Mouse (Mus musculus): ENCODE data around the gene Hemk1.

Gene Hemk1

DNA sequence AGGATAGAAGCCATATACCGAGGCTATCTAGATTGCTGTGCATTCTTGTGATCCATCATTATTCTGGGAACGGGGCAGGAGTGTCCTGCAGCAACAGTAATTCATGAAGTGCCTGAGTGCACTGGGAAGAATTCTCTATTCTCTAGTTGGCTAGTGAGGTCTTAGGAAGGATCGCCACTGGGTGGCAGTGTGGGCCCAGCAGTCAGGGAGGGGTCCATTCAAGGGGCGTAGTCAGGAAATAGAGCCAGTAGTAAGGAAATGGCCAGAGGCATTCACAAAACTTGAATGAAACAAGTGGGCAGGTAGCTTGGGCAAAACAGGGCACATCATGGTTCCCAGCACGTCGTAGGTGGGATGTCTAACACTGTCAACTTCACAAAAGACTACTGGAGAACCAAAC lies 43.9 kb downstream of the Hemk1 start:
- no peak for DNase-seq

GRCm38 (mm10) chr9:107290897-107291296 lies 47.3 kb downstream of the Hemk1 start:
- DNase-seq: peak; percentile 80

DNA sequence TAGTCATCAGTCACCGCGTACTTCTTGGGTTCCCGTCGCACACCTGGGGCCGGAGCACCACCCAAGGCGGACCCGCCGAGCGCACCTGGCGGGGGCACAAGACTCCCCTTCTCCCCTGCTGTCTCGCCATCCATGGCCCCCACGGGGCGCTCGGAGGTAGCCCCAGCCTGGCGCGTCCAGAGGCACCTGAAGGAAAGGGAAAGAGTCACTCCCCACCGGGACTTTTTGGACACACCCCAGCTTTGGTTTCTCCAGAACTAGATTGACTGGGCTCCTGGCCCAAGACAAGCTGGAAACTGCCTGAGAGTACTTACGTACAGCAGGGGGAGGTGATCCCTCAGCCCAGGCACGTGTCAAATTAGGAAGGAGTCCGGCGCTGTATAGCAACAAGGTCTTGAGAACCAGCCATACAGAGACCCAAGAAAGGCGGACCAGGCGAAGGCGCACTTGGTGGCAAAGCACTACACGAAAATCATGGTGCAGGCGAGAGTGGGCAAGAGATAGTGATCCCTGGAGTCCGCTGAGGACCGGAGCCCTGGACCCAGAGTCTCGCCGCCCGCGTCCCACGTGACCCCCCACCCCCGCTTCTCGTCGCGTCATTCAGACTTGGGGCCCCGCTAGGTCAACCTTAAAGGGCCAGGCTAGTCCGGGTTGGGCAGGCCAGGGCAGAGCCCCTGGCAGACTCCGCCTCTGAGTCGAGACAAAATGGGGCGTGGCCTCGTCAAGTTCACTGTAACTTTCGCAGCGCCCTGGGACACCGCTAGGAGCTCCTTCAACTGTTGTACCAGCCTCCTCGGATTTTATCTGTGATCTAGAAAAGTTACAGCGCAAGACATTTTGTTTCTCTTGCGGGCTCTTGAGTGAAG lies 48.7 kb downstream of the Hemk1 start, which contains the start of gene Mapkapk3:
Gene Mapkapk3, minus strand, starts transcription at position 667 of the 866 bp plus-strand sequence.
- DNase-seq: peak; percentile 70

DNA sequence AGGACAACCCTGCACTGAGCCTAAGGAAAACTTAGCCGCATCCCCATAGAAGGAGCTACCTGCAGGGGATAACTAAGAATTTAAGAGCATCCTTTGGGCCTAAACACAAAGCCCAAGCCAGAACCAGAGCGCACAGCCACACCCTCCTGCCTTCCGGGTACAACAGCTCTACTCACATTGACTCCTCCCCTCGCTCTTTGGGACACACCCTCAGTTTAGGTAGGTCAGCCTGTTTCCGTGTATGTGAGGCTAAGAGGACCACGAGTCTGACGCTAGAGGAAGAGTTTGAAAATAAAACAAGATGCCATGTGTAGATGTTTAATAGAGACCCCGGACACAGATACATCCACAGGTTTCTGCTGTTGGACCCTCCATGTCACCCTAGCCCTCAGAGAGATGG lies 49.4 kb downstream of the Hemk1 start:
- DNase-seq: no peak

DNA sequence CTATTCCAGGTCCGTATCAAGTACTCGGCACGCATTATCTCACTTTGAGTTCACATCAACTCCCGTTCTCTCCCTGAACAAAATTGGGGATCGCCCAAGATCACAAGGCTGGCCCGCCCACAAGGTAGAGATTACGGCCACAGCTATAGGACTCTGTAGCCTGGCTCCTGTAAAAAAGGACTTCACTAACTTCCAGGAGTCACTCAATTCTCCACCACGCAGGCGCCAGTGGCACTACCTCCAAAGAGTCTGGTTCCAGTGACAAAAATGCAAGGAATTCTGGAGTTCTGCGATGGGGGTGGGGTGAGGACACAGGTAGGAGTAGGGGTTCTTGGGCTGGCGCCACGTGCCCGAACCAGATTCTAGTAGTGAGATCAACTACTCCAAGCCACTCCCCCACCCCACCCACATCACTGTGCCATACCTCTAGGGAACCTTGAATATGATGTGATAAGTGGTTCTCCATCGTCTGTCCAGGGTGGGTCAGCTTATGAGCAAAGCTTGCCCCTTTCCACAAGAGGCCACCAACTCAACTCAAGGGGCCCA lies 50.0 kb downstream of the Hemk1 start:
- no peak for DNase-seq

DNA sequence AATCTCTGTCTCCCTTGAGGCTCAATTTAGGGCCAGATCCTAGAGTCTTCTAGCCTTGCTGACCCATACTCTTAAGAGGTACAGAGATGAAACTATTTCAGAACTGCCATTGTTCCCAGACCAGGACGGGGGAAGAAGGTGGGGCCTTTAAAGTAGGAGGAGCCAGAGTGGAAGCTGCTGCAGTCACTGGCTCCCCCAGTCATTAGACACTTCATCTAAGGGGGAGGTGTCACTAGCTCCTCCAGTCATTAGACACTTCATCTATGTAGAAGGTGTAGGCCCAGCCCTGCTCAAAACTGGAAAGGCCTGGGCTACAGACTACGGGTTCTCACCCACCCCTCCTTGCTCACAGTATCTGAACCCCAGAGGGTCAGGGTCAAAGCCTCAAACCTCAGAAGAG lies 50.9 kb downstream of the Hemk1 start:
- no peak for DNase-seq

- no peak for DNase-seq
These were observed 53.1 kb downstream of the Hemk1 start for GRCm38 (mm10) chr9:107285009-107285408.

DNA sequence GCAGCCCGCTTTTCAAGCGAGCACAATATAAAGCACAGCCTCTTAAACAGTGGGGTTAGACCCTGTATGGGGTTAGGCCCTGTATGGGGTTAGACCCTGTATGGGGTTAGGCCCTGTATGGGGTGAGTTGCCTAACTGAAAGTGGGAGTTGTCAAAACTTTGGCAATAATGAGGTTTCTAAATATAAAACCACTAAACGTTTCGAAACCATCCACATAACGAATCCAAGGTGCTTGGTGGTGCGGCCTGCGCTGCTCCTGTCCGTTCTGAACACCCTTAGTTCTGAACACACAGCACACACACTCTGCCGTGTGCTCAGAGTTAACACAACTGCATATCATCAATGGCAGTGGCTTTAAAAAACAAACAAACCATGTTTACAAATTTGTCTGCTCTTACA lies 55.2 kb downstream of the Hemk1 start:
- DNase-seq: no peak

DNA sequence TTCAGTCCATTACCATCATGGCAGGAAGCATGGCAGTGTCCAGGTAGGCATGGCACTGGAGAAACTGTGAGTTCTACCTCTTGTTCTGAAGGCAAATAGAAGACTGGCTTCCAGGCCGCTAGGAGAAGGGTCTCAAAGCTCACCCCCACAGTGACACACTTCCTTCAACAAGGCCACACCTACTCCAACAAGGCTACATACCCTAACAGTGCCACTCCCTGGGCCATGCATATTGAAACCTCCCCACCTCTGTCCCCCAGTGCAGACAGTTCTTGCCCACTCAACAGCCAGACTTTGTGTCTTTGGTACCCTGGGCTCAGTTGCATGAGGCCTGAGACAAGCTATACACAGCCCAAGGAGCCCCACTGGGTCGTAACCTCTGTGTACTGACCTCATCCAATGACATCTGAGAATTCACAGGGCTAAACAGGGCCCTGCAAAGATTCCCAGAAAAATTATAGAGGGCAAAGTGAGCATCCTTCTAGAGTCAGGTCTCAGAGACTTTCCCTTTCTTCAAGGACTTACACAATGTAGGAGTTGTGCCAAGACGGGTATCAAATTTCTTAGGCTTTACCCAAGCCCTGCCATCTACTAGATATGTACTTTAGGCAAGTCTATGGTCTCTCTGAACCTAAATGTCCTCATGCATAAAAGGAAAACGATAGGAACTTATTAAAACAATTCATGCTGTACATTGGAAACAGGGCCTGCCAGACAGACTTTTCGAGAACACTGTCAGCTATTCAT lies 56.7 kb downstream of the Hemk1 start:
- no peak for DNase-seq

- DNase-seq: no peak
These were observed 57.7 kb downstream of the Hemk1 start for GRCm38 (mm10) chr9:107280322-107281027.

- DNase-seq: no peak
These were observed 58.5 kb downstream of the Hemk1 start for GRCm38 (mm10) chr9:107279378-107280321.

DNA sequence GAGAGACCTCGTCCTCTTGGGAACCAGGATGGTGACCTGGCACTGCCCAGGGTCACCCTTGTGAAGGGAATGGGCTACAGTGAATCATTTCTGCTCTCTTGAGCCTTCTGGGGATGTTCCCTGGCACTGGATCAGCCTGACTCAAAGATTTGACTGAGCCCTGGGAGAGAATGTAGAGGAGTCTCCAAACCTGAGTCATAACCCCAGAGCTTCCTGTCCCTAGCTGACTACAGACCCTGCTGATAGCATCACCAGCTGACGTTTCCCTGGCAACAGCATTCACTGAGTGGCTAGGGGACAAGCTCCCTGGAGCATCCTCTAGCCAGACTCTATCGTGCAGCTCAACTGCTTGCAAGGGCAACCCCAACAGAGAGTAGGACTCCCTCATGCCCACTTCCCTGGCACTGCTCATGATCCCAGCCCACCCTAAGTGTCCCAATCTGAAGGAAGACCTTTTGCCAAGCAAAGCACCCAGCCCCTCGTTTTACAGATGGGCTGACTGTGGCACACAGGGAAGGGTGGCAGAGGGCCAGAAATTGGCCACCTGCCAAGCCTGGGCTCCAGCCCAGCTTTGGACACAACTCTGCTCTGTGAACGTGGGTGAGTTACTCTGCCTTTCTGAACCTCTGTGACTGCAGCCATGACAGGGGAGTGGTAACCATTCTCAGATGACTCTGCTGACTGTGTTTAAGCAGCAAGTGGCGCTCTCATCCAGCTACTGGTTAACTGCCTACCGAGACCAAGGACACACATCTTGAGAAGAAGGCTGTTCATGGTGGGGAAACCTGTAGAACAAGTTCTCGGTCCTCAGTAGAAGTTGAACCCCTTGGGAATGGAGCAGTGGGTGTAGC lies 59.4 kb downstream of the Hemk1 start:
- DNase-seq: peak; percentile 83

- DNase-seq: peak; percentile 64
These were observed 60.0 kb downstream of the Hemk1 start for GRCm38 (mm10) chr9:107278126-107278525.

GRCm38 (mm10) chr9:107277603-107278002 lies 60.5 kb downstream of the Hemk1 start:
- no peak for DNase-seq

All from cerebellum, adult 9-11 months (tissue).